Mouse (Mus musculus): ENCODE measurements around the gene Tmco3. TPM values are rescaled to one million over a fixed set of nuclear protein-coding genes. Genes with fewer than 3 reads are reported as not detected.

Gene Tmco3
- total and polyA plus RNA-seq, 2 experiments from 2014 or later = 10.8 to 16.7 TPM

DNA sequence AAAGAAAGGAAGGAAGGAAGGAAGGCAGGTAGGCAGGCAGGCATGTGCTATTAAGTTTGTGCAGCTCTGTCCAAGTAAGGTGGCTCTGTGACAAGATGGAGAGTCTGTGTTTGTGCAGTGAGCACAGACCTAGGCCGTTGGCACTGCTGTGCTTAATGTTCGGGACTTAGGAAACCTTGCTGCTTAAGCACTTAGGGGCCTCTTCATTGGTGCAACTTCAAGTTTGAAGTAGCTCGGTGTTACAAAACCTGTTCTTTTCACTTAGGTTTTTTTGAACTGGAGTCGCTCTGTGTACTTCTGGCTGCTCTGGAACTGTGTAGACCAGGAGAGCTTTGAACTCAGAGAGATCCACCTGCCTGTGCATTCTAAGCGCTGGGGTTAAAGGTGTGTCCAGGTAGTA lies 15.2 kb upstream of the Tmco3 start:
- Histone ChIP-seq H3K27me3 (ENCODE audit: control insufficient read depth, insufficient read depth, low read length) (no peaks in the 10 kb centered on the region), H3K9me3 (replicated peaks; ENCODE audit: control insufficient read depth, low read length) (no peaks in the 10 kb centered on the region), H3K4me1 (ENCODE audit: control insufficient read depth, insufficient read depth) (no peaks in the 10 kb centered on the region), H3K4me2 (ENCODE audit: low read depth, low read length) (no peak overlapping the region), H3K4me3 (ENCODE audit: low read depth, low read length) (no peak overlapping the region), H3K9ac (replicated peaks; ENCODE audit: low read depth, low read length) (no peak overlapping the region), H3K27ac (ENCODE audit: low read depth) (no peak overlapping the region), H3K36me3 (replicated peaks; ENCODE audit: control insufficient read depth, insufficient read depth, low read length) (peaks cover 47% of the 10 kb centered on the region)
- ATAC-seq (ENCODE audit: insufficient read depth, low read depth) = no peak
- no peak for TF ChIP-seq EP300 (IDR thresholded peaks at IDR 0.05; ENCODE audit: low read depth)
- TF ChIP-seq CTCF (IDR thresholded peaks at IDR 0.05; ENCODE audit: low read depth) = no peak
- DNase-seq (ENCODE audit: low spot score) = no peak
- WGBS = 89% methylated on average over 5 of the region's 5 CpGs

DNA sequence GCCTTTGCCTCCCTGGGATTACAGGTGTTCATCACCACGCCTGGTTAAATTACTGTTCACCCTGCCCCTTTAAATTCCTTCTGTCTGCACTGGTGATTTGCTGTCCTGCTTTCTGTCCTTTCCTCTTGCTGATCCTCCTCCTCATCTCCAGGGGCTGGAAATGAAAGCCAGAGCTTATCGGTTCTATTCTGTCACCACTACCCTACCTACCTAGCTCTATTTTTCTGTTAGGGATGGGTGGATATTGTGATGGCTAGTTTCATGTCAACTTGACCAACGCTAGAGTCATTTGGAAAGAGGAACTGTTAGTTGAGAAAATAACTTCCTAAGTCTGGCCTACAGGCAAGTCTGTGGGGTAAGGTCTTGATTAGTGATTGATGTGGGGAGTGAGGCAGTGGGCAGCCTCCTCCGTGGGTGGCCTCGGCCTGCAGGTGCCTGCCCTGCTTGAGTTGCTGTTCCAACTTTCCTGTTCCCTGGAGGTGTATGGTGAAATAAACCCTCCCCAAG lies 11.0 kb upstream of the Tmco3 start:
- no peak for DNase-seq (ENCODE audit: low spot score)
- Histone ChIP-seq H3K36me3 (replicated peaks; ENCODE audit: control insufficient read depth, insufficient read depth, low read length) (peaks cover 15% of the 10 kb centered on the region), H3K4me1 (ENCODE audit: control insufficient read depth, insufficient read depth) (no peaks in the 10 kb centered on the region), H3K9me3 (replicated peaks; ENCODE audit: control insufficient read depth, low read length) (no peaks in the 10 kb centered on the region), H3K9ac (replicated peaks; ENCODE audit: low read depth, low read length) (no peak overlapping the region), H3K4me2 (ENCODE audit: low read depth, low read length) (no peak overlapping the region), H3K27me3 (ENCODE audit: control insufficient read depth, insufficient read depth, low read length) (no peaks in the 10 kb centered on the region), H3K4me3 (ENCODE audit: low read depth, low read length) (no peak overlapping the region), H3K27ac (ENCODE audit: low read depth) (no peak overlapping the region)
- ATAC-seq (ENCODE audit: insufficient read depth, low read depth) = no peak
- no peak for TF ChIP-seq CTCF (IDR thresholded peaks at IDR 0.05; ENCODE audit: low read depth)
- no peak for TF ChIP-seq EP300 (IDR thresholded peaks at IDR 0.05; ENCODE audit: low read depth)
- WGBS = 75% methylated on average over 5 of the region's 5 CpGs

DNA sequence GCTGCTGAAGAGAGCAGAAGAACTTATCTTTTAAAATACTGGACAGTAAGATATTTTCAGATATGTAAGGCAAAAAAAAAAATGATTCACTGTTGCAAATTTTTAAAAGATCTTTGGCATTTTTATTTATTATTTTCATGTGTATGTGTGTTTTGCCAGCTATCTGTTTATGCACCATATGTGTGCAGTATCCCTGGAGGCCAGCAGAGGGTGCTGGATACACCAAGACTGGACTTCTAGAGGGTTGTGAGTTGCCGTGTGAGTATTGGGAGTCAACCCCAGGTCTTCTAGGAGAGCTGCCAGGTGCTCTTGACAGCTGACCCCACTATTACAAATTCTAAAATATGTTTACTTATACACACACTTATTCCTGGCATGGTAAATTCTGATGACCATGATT lies 4.8 kb upstream of the Tmco3 start:
- peaks cover 9% of the 10 kb centered on the region for H3K4me1 ChIP-seq (ENCODE audit: control insufficient read depth, insufficient read depth)
- H3K4me2 ChIP-seq (ENCODE audit: low read depth, low read length) = no peak overlapping the region
- no peaks in the 10 kb centered on the region for H3K27me3 ChIP-seq (ENCODE audit: control insufficient read depth, insufficient read depth, low read length)
- TF ChIP-seq CTCF (IDR thresholded peaks at IDR 0.05; ENCODE audit: low read depth) = peak; percentile 42
- no peak for TF ChIP-seq EP300 (IDR thresholded peaks at IDR 0.05; ENCODE audit: low read depth)
- no peak overlapping the region for H3K9ac ChIP-seq (replicated peaks; ENCODE audit: low read depth, low read length)
- DNase-seq (ENCODE audit: low spot score) (no peak), ATAC-seq (ENCODE audit: insufficient read depth, low read depth) (no peak)
- no peak overlapping the region for H3K4me3 ChIP-seq (ENCODE audit: low read depth, low read length)
- H3K9me3 ChIP-seq (replicated peaks; ENCODE audit: control insufficient read depth, low read length) = no peaks in the 10 kb centered on the region
- 52% methylated on average over 1 of the region's 1 CpGs for WGBS
- 0 out of 2 replicates have a peak, but pooled peaks cover 4% of the 10 kb centered on the region for H3K36me3 ChIP-seq (replicated peaks; ENCODE audit: control insufficient read depth, insufficient read depth, low read length)
- no peak overlapping the region for H3K27ac ChIP-seq (ENCODE audit: low read depth)

DNA sequence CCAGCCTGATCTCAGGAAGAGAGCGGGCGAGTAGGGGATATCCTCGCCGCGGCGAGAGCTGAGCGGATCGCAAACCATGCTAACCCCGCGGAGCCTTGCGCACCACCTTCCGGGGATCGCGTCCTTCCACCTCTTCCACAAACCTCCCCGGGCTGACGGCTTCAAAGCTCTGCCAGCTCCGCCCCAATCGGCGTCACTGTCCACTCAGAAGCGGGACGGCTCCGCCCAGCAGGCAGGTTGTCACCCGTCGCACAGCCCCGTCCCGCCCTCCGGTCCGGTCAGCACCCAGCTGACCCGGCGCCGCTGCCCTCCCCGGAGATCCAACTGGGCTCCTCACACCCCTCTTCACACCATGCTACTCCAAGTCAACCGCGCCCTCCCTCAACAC lies 692 bp upstream of the Tmco3 start:
- Histone ChIP-seq H3K4me1 (ENCODE audit: control insufficient read depth, insufficient read depth) (peaks cover 9% of the 10 kb centered on the region), H3K9ac (replicated peaks; ENCODE audit: low read depth, low read length) (peak overlapping the region; percentile 66), H3K4me3 (ENCODE audit: low read depth, low read length) (peak overlapping the region; percentile 68), H3K9me3 (replicated peaks; ENCODE audit: control insufficient read depth, low read length) (no peaks in the 10 kb centered on the region), H3K27ac (ENCODE audit: low read depth) (peak overlapping the region; percentile 94), H3K27me3 (ENCODE audit: control insufficient read depth, insufficient read depth, low read length) (no peaks in the 10 kb centered on the region), H3K36me3 (replicated peaks; ENCODE audit: control insufficient read depth, insufficient read depth, low read length) (no peaks in the 10 kb centered on the region), H3K4me2 (ENCODE audit: low read depth, low read length) (peak overlapping the region; percentile 83)
- ATAC-seq (ENCODE audit: insufficient read depth, low read depth) (peak; percentile 86), DNase-seq (ENCODE audit: low spot score) (peak; percentile 86)
- WGBS = under 1% methylated on average over 33 of the region's 34 CpGs
- no peak for TF ChIP-seq CTCF (IDR thresholded peaks at IDR 0.05; ENCODE audit: low read depth)

DNA sequence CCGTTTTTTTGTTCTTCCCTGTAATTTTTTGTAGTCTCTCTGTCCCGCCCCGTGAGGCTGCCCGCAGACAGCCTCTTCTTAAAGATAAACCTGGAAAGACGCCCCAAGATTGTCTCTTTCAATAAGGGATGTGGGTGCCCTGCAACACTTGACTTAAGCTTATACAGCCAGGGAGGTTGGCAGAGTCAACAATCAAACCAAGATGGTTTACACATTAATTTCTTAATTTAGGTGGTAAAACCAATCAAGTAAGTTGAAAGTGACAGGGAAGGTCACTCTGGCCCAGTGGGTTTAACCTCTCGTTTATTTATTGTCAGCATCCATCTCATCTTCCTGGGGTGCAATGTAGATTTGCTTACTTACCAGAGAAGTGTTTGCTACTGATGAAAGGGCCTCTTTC lies 656 bp downstream of the Tmco3 start:
- 4% methylated on average over 6 of the region's 6 CpGs for WGBS
- Histone ChIP-seq H3K4me3 (ENCODE audit: low read depth, low read length) (peak overlapping the region; percentile 68), H3K9me3 (replicated peaks; ENCODE audit: control insufficient read depth, low read length) (no peaks in the 10 kb centered on the region), H3K27me3 (ENCODE audit: control insufficient read depth, insufficient read depth, low read length) (no peaks in the 10 kb centered on the region), H3K36me3 (replicated peaks; ENCODE audit: control insufficient read depth, insufficient read depth, low read length) (peaks cover 3% of the 10 kb centered on the region; the same call in 1 of the 2 replicates), H3K4me2 (ENCODE audit: low read depth, low read length) (peak overlapping the region; percentile 83), H3K4me1 (ENCODE audit: control insufficient read depth, insufficient read depth) (peaks cover 9% of the 10 kb centered on the region), H3K27ac (ENCODE audit: low read depth) (no peak overlapping the region), H3K9ac (replicated peaks; ENCODE audit: low read depth, low read length) (peak overlapping the region; percentile 66)
- no peak for TF ChIP-seq EP300 (IDR thresholded peaks at IDR 0.05; ENCODE audit: low read depth)
- no peak for TF ChIP-seq CTCF (IDR thresholded peaks at IDR 0.05; ENCODE audit: low read depth)
- no peak for DNase-seq (ENCODE audit: low spot score)
- no peak for ATAC-seq (ENCODE audit: insufficient read depth, low read depth)

DNA sequence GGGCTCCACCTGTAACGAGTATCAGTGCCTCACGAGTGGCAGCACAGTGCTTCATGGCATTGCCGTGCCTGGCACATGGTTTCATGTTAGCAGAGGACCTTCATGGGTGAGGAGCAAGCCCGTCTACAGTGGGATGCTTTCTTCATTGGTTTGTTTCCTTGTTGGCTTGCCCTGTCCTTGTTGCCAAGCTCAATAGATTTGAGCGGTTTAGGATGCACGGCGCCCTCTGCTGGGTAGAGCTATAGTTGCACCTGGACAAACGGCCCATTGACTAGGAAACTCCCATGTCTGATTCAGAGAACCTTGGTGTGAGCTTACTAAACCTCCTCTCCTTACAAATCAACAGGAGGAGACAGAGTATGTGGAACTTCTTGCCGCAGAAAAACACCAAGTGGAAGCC lies 4.4 kb downstream of the Tmco3 start:
- WGBS = 31% methylated on average over 9 of the region's 9 CpGs
- peak; percentile 37 for DNase-seq (ENCODE audit: low spot score)

More for the DNA sequence above, 4.4 kb downstream of the Tmco3 start:
- Histone ChIP-seq H3K27ac (ENCODE audit: low read depth) (no peak overlapping the region), H3K9ac (replicated peaks; ENCODE audit: low read depth, low read length) (no peak overlapping the region), H3K27me3 (ENCODE audit: control insufficient read depth, insufficient read depth, low read length) (no peaks in the 10 kb centered on the region), H3K4me2 (ENCODE audit: low read depth, low read length) (no peak overlapping the region), H3K36me3 (replicated peaks; ENCODE audit: control insufficient read depth, insufficient read depth, low read length) (peaks cover 34% of the 10 kb centered on the region), H3K4me3 (ENCODE audit: low read depth, low read length) (no peak overlapping the region), H3K9me3 (replicated peaks; ENCODE audit: control insufficient read depth, low read length) (no peaks in the 10 kb centered on the region), H3K4me1 (ENCODE audit: control insufficient read depth, insufficient read depth) (no peaks in the 10 kb centered on the region)
- no peak for ATAC-seq (ENCODE audit: insufficient read depth, low read depth)
- TF ChIP-seq EP300 (IDR thresholded peaks at IDR 0.05; ENCODE audit: low read depth) (no peak), CTCF (IDR thresholded peaks at IDR 0.05; ENCODE audit: low read depth) (peak; percentile 83)

Measured in heart, postnatal 0 days (tissue).